ENCODE assay signal across 9 mouse cellular contexts in genomic region chr4:95742986-95743385, GRCm38 (mm10).
DNase-seq lines count a peak whose midpoint lies in the region; ATAC-seq and TF ChIP-seq lines count a peak whose summit lies in the region.
"Had no signal": no experiment of that assay in that cellular context is flagged by ENCODE, and none has a peak within 500 bp of the region (broad histone marks: within the 10 kb centered on the region; RNA-seq: fewer than 3 reads in every experiment).

No protein-coding gene starts in this region.

- WGBS in midbrain, embryonic 14.5 days, result 36% methylated on average over 4 of the region's 4 CpGs
- WGBS in midbrain, embryonic 10.5 days, result 51% methylated on average over 4 of the region's 4 CpGs
- WGBS in intestine, embryonic 15.5 days, result 24% methylated on average over 4 of the region's 4 CpGs
- 37% methylated on average over 4 of the region's 4 CpGs for WGBS in liver, postnatal 0 days (ENCODE audit: insufficient replicate concordance)
- WGBS in hindbrain, embryonic 11.5 days, result 43% methylated on average over 4 of the region's 4 CpGs

- H3K4me3 ChIP-seq in midbrain, embryonic 14.5 days (replicated peaks; ENCODE audit: low read depth, low read length), result no peak overlapping the region
- H3K4me3 ChIP-seq in midbrain, embryonic 10.5 days, result no peak overlapping the region
- H3K4me3 ChIP-seq in intestine, embryonic 15.5 days (replicated peaks), result no peak overlapping the region
- no peak overlapping the region for H3K4me3 ChIP-seq in liver, postnatal 0 days (ENCODE audit: low read depth, low read length)
- no peak overlapping the region for H3K4me3 ChIP-seq in hindbrain, embryonic 11.5 days (ENCODE audit: low read depth, low read length)
- H3K4me3 ChIP-seq: midbrain, embryonic 12.5 days had no signal

- TF ChIP-seq EP300 in liver, postnatal 0 days (IDR thresholded peaks at IDR 0.05; ENCODE audit: low read depth), result no peak

- H3K4me1 ChIP-seq in midbrain, embryonic 14.5 days (ENCODE audit: control insufficient read depth, insufficient read depth, low read length), result no peaks in the 10 kb centered on the region
- peaks cover 11% of the 10 kb centered on the region; the same call in 1 of the 2 replicates for H3K4me1 ChIP-seq in midbrain, embryonic 10.5 days
- peaks cover 22% of the 10 kb centered on the region for H3K4me1 ChIP-seq in intestine, embryonic 15.5 days (replicated peaks)
- peaks cover 19% of the 10 kb centered on the region for H3K4me1 ChIP-seq in liver, postnatal 0 days (ENCODE audit: insufficient read depth)
- no peaks in the 10 kb centered on the region for H3K4me1 ChIP-seq in hindbrain, embryonic 11.5 days (replicated peaks; ENCODE audit: control insufficient read depth, insufficient read depth, low read length)

- TF ChIP-seq CTCF in liver, postnatal 0 days (IDR thresholded peaks at IDR 0.05; ENCODE audit: low read depth), result 0 out of 2 replicates have a peak, but pooled peaks have one; percentile 17

- H3K4me2 ChIP-seq in midbrain, embryonic 14.5 days (ENCODE audit: low read length), result no peak overlapping the region
- no peak overlapping the region for H3K4me2 ChIP-seq in intestine, embryonic 15.5 days (replicated peaks)
- H3K4me2 ChIP-seq in liver, postnatal 0 days (ENCODE audit: low read depth, low read length), result no peak overlapping the region
- no peak overlapping the region for H3K4me2 ChIP-seq in hindbrain, embryonic 11.5 days (replicated peaks; ENCODE audit: low read depth, low read length)
- H3K4me2 ChIP-seq: midbrain, embryonic 12.5 days had no signal

- no peaks in the 10 kb centered on the region for H3K36me3 ChIP-seq in midbrain, embryonic 14.5 days (ENCODE audit: control insufficient read depth, insufficient read depth, low read length)
- no peaks in the 10 kb centered on the region for H3K36me3 ChIP-seq in midbrain, embryonic 10.5 days
- H3K36me3 ChIP-seq in intestine, embryonic 15.5 days, result no peaks in the 10 kb centered on the region
- H3K36me3 ChIP-seq in liver, postnatal 0 days (replicated peaks; ENCODE audit: insufficient read depth, low read length), result no peaks in the 10 kb centered on the region
- no peaks in the 10 kb centered on the region for H3K36me3 ChIP-seq in hindbrain, embryonic 11.5 days (ENCODE audit: control insufficient read depth, insufficient read depth, low read length)
- H3K36me3 ChIP-seq: midbrain, embryonic 12.5 days had no signal

- no peaks in the 10 kb centered on the region for H3K9me3 ChIP-seq in midbrain, embryonic 14.5 days (ENCODE audit: control insufficient read depth, low read length)
- H3K9me3 ChIP-seq in midbrain, embryonic 10.5 days (replicated peaks), result no peaks in the 10 kb centered on the region
- H3K9me3 ChIP-seq in intestine, embryonic 15.5 days, result no peaks in the 10 kb centered on the region
- H3K9me3 ChIP-seq in liver, postnatal 0 days (ENCODE audit: low read length), result no peaks in the 10 kb centered on the region
- H3K9me3 ChIP-seq in hindbrain, embryonic 11.5 days (ENCODE audit: control insufficient read depth, low read length), result no peaks in the 10 kb centered on the region
- H3K9me3 ChIP-seq: midbrain, embryonic 12.5 days had no signal

- H3K27ac ChIP-seq in midbrain, embryonic 14.5 days (replicated peaks; ENCODE audit: low read depth, low read length), result no peak overlapping the region
- no peak overlapping the region for H3K27ac ChIP-seq in midbrain, embryonic 10.5 days (replicated peaks)
- 0 out of 2 replicates have a peak overlapping the region, but pooled peaks have one; percentile 24 for H3K27ac ChIP-seq in intestine, embryonic 15.5 days
- H3K27ac ChIP-seq in liver, postnatal 0 days (ENCODE audit: low read depth), result peak overlapping the region; percentile 65
- H3K27ac ChIP-seq in hindbrain, embryonic 11.5 days (ENCODE audit: low read depth, low read length), result no peak overlapping the region
- H3K27ac ChIP-seq: midbrain, embryonic 12.5 days had no signal

- ATAC-seq in midbrain, embryonic 14.5 days (ENCODE audit: low FRiP score, low TSS enrichment), result no peak
- peak; percentile 40; the same call in 1 of the 2 replicates for ATAC-seq in intestine, embryonic 15.5 days
- peak; percentile 68 for ATAC-seq in liver, postnatal 0 days
- ATAC-seq in hindbrain, embryonic 11.5 days (ENCODE audit: low FRiP score), result no peak

- peak; percentile 21 for DNase-seq in adrenal gland, postnatal 14 days
- no peak for DNase-seq in adrenal gland, postnatal 4 days (ENCODE audit: low spot score in 2 of 2)
- DNase-seq in midbrain, embryonic 14.5 days, result peak; percentile 14
- no peak for DNase-seq in midbrain, embryonic 10.5 days (ENCODE audit: low spot score)
- peak; percentile 30 for DNase-seq in liver, postnatal 0 days
- no peak for DNase-seq in spleen, adult 12 weeks (ENCODE audit: low spot score)
- DNase-seq in hindbrain, embryonic 11.5 days (ENCODE audit: low spot score), result no peak

- no peak overlapping the region for H3K9ac ChIP-seq in midbrain, embryonic 14.5 days (replicated peaks; ENCODE audit: low read length)
- no peak overlapping the region for H3K9ac ChIP-seq in intestine, embryonic 15.5 days
- no peak overlapping the region for H3K9ac ChIP-seq in liver, postnatal 0 days (replicated peaks)
- H3K9ac ChIP-seq in hindbrain, embryonic 11.5 days (ENCODE audit: low read depth, low read length), result no peak overlapping the region
- H3K9ac ChIP-seq: midbrain, embryonic 12.5 days had no signal

- H3K27me3 ChIP-seq in midbrain, embryonic 14.5 days (ENCODE audit: control insufficient read depth, insufficient read depth, low read length), result no peaks in the 10 kb centered on the region
- H3K27me3 ChIP-seq in midbrain, embryonic 10.5 days (ENCODE audit: low read depth, poor library complexity, severe bottlenecking), result no peaks in the 10 kb centered on the region
- H3K27me3 ChIP-seq in intestine, embryonic 15.5 days (replicated peaks), result no peaks in the 10 kb centered on the region
- no peaks in the 10 kb centered on the region for H3K27me3 ChIP-seq in liver, postnatal 0 days (ENCODE audit: insufficient read depth, low read length)
- no peaks in the 10 kb centered on the region for H3K27me3 ChIP-seq in hindbrain, embryonic 11.5 days (ENCODE audit: control insufficient read depth, insufficient read depth, low read length)
- H3K27me3 ChIP-seq: midbrain, embryonic 12.5 days had no signal

Comparison
In these comparisons a context has a peak if more than half of its experiments do, and no peak if none do; other contexts are left out.
1. DNase-seq: peak in adrenal gland, postnatal 14 days (single experiment), midbrain, embryonic 14.5 days (single experiment) and liver, postnatal 0 days (single experiment); none in adrenal gland, postnatal 4 days (0 of 2), midbrain, embryonic 10.5 days (single experiment), spleen, adult 12 weeks (single experiment) and hindbrain, embryonic 11.5 days (single experiment).
2. ATAC-seq: peak in intestine, embryonic 15.5 days (single experiment) and liver, postnatal 0 days (single experiment); none in midbrain, embryonic 14.5 days (single experiment) and hindbrain, embryonic 11.5 days (single experiment).
3. H3K27ac ChIP-seq: peak in intestine, embryonic 15.5 days (single experiment) and liver, postnatal 0 days (single experiment); none in midbrain, embryonic 14.5 days (single experiment), midbrain, embryonic 10.5 days (single experiment) and hindbrain, embryonic 11.5 days (single experiment).